Mouse (Mus musculus): Measurements from ENCODE around the gene Wnt9a.
"Not testable (repeated sequence)": the region's sequence is repeated elsewhere in the genome, so short reads cannot be mapped to it uniquely, and the experiment has no call there.

The Wnt9a gene

GRCm38 (mm10) chr11:59335150-59335549 lies 28.4 kb downstream of the Wnt9a start:
- no peak for DNase-seq (ENCODE audit: low spot score)

- DNase-seq (ENCODE audit: low spot score): no peak
Measured at GRCm38 (mm10) chr11:59335942-59336341, 29.2 kb downstream of the Wnt9a start.

GRCm38 (mm10) chr11:59336381-59336780 lies 29.7 kb downstream of the Wnt9a start:
- DNase-seq (ENCODE audit: low spot score): no peak

GRCm38 (mm10) chr11:59337955-59338735 lies 31.4 kb downstream of the Wnt9a start:
- no peak for DNase-seq (ENCODE audit: low spot score)

GRCm38 (mm10) chr11:59338736-59339120 lies 32.0 kb downstream of the Wnt9a start:
- no peak for DNase-seq (ENCODE audit: low spot score)

GRCm38 (mm10) chr11:59342956-59343355 lies 36.2 kb downstream of the Wnt9a start:
- DNase-seq (ENCODE audit: low spot score): no peak

GRCm38 (mm10) chr11:59346166-59346910 lies 39.6 kb downstream of the Wnt9a start:
- DNase-seq (ENCODE audit: low spot score): peak; percentile 42

- DNase-seq (ENCODE audit: low spot score): no peak
Measured at GRCm38 (mm10) chr11:59350326-59350725, 43.6 kb downstream of the Wnt9a start.

- DNase-seq (ENCODE audit: low spot score): no peak
Measured at GRCm38 (mm10) chr11:59354793-59355192, 48.1 kb downstream of the Wnt9a start.

GRCm38 (mm10) chr11:59356874-59357289 lies 50.2 kb downstream of the Wnt9a start:
- DNase-seq (ENCODE audit: low spot score): no peak

GRCm38 (mm10) chr11:59361291-59361690 lies 54.6 kb downstream of the Wnt9a start:
- DNase-seq (ENCODE audit: low spot score): no peak

GRCm38 (mm10) chr11:59364007-59364406 lies 57.3 kb downstream of the Wnt9a start:
- DNase-seq (ENCODE audit: low spot score): no peak

GRCm38 (mm10) chr11:59364417-59364816 lies 57.7 kb downstream of the Wnt9a start:
- no peak for DNase-seq (ENCODE audit: low spot score)

- no peak for DNase-seq (ENCODE audit: low spot score)
Measured at GRCm38 (mm10) chr11:59366031-59366430, 59.3 kb downstream of the Wnt9a start.

- DNase-seq (ENCODE audit: low spot score): no peak
Measured at GRCm38 (mm10) chr11:59366633-59367032, 59.9 kb downstream of the Wnt9a start.

- not testable (repeated sequence) for DNase-seq (ENCODE audit: low spot score)
Measured at GRCm38 (mm10) chr11:59367955-59368354, 61.2 kb downstream of the Wnt9a start.

- no peak for DNase-seq (ENCODE audit: low spot score)
Measured at GRCm38 (mm10) chr11:59369848-59370247, 63.1 kb downstream of the Wnt9a start.

GRCm38 (mm10) chr11:59375475-59375874 lies 68.7 kb downstream of the Wnt9a start, which contains the start of gene Prss38:
TSS of gene Prss38 (minus strand) at chr11:59375657.
- no peak for DNase-seq (ENCODE audit: low spot score)

GRCm38 (mm10) chr11:59377999-59378398 lies 71.3 kb downstream of the Wnt9a start:
- DNase-seq (ENCODE audit: low spot score): no peak

- DNase-seq (ENCODE audit: low spot score): no peak
Measured at GRCm38 (mm10) chr11:59379547-59379946, 72.8 kb downstream of the Wnt9a start.
